Mouse (Mus musculus) lung, embryonic 16.5 days (tissue): ENCODE measurements around the gene Fkbpl. TPM values are rescaled to one million over a fixed set of nuclear protein-coding genes. Genes with fewer than 3 reads are reported as not detected.

Experiments
- ATAC-seq: fragments of 200-750 bp; cut with Nextera tagmentation; 2 replicates; pipeline ENCODE4 v1.8.0; 2017; ENCODE audit warnings: low read depth, mild to moderate bottlenecking, moderate library complexity
- H3K27ac ChIP-seq: fragments of 300-500 bp; sonication (generic); 2 replicates; pipeline ENCODE4 v1.5.1; 2014; ENCODE audit warnings: mild to moderate bottlenecking, control low read depth, low read length
- H3K27me3 ChIP-seq: fragments of 300-500 bp; sonication (generic); 2 replicates; pipeline ENCODE4 v1.6.1; 2014; ENCODE audit warnings: low read depth, low read length, mixed read lengths; ENCODE audit not compliant: control insufficient read depth, insufficient read depth
- H3K36me3 ChIP-seq: fragments of 300-500 bp; sonication (generic); 2 replicates; pipeline ENCODE4 v1.6.1; 2014; ENCODE audit warnings: low read length; ENCODE audit not compliant: control insufficient read depth, insufficient read depth
- H3K4me1 ChIP-seq: fragments of 300-500 bp; sonication (generic); replicated peaks from 2 replicates; pipeline ENCODE4 v1.6.1; 2014; ENCODE audit warnings: low read length, mixed read lengths; ENCODE audit not compliant: control insufficient read depth, insufficient read depth
- H3K4me2 ChIP-seq: fragments of 300-500 bp; sonication (generic); 2 replicates; pipeline ENCODE4 v1.6.1; 2014; ENCODE audit warnings: low read depth, low read length, control low read depth
- H3K4me3 ChIP-seq: fragments of 300-500 bp; sonication (generic); 2 replicates; pipeline ENCODE4 v1.5.1; 2014; ENCODE audit warnings: mild to moderate bottlenecking, low read length, control low read depth
- H3K9ac ChIP-seq: fragments of 300-500 bp; sonication (generic); 2 replicates; pipeline ENCODE4 v1.6.1; 2014; ENCODE audit warnings: low read length, control low read depth
- H3K9me3 ChIP-seq: fragments of 300-500 bp; sonication (generic); 2 replicates; pipeline ENCODE4 v1.6.1; 2016; ENCODE audit warnings: low read length; ENCODE audit not compliant: control insufficient read depth
- WGBS: fragments of 180-500 bp; shearing (Covaris S2); extraction: QIAGEN DNeasy Blood & Tissue Kit; methylation state at CpG from one replicate; pipeline ENCODE4 v1.1.7; 2014; 5-methylcytosine and 5-hydroxymethylcytosine counted together
- polyA plus RNA-seq: library from polyadenylated mRNA; unstranded; fragments of >200 nt; fragmentation: Nextera tagmentation; extraction: Ambion mirVana; gene quantifications from 2 replicates; pipeline ENCODE4 v1.2.1, GENCODE M21; 2015

Gene Fkbpl
- polyA plus RNA-seq, 1 experiment from 2014 or later, result 15.2 TPM

GRCm38 (mm10) chr17:34606186-34607039 lies 38.2 kb upstream of the Fkbpl start:
- no peak for ATAC-seq
- peak overlapping the region; percentile 74 for H3K4me2 ChIP-seq
- peak overlapping the region; percentile 88 for H3K4me3 ChIP-seq
- peaks cover 3% of the 10 kb centered on the region for H3K36me3 ChIP-seq
- 11% methylated on average over 32 of the region's 32 CpGs for WGBS
- H3K27me3 ChIP-seq, result no peaks in the 10 kb centered on the region
- peak overlapping the region; percentile 96 for H3K9ac ChIP-seq
- H3K9me3 ChIP-seq, result no peaks in the 10 kb centered on the region
- H3K27ac ChIP-seq, result peak overlapping the region; percentile 77
- H3K4me1 ChIP-seq, result peaks cover 29% of the 10 kb centered on the region

DNA sequence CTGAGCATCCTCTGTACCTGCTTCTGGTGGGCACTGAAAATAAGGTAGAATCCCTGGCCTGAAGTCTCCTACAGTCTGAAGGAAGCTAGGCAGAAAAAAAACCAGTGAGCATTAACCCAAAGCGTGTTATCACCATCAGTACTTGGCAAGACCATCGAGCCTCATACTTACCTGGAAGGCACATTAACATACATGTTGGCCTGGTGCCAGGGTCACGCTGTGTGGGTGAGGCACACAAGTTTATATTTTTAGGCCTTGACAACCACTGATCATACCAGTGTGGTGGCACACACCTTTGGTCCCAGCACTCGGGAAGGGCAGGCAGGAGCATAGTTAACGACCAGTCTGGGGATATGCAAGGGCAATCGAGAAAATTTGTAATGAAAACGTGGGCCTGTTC lies 36.6 kb upstream of the Fkbpl start:
- peaks cover 21% of the 10 kb centered on the region for H3K4me1 ChIP-seq

DNA sequence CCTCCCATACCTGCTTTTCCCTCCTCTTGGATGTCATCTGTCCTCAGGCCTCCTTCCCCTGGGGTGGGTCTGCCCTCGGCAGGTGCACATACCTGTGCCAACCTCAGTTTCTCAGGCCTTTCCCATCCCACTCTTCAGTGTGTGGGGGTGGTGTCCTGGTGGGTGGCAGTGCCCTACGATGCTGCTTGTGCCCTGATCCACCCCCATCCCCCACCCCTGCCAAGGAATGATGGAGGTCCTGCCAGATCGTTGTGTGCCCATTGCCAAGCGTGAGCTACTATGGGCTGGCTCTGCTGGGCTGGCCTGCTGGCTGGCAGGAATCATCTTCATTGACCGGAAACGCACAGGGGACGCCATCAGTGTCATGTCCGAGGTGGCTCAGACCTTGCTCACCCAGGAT lies 33.5 kb upstream of the Fkbpl start:
- peaks cover 17% of the 10 kb centered on the region for H3K36me3 ChIP-seq

More for the DNA sequence above, 36.6 kb upstream of the Fkbpl start:
- Histone ChIP-seq H3K36me3 (peaks cover 12% of the 10 kb centered on the region), H3K27me3 (no peaks in the 10 kb centered on the region), H3K4me3 (no peak overlapping the region), H3K9ac (0 out of 2 replicates have a peak overlapping the region, but pooled peaks have one; percentile 3), H3K4me2 (no peak overlapping the region), H3K9me3 (no peaks in the 10 kb centered on the region), H3K27ac (no peak overlapping the region)
- WGBS, result 73% methylated on average over 7 of the region's 7 CpGs
- no peak for ATAC-seq

DNA sequence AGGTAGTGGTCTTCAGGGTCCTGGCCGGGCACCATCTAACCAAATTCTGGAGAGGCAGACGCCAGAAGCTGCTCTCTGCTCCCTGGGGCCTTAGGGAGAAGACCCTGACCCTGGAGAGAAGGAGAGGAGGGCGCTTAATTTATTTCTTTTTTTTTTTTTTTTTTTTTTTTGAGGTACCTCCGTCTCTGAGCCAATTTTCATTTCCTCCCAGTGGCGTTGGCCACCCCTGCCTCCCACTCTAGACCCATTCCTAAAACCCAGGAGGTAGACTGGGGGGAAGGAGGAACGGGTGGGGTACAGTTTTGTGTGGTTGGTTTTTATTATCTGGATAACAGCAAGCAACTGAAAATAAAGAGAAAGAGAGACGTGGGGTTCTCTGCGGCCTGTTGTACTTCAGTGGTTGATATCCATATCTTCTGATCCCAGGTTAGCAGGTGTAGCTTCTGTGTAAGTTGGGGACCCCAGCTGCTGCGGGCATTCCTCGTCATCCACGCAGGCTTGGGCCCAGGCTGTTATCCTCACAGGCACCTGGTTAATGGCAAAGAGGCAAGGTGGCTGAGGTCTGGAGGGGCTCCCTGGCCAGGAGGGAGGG lies 31.4 kb upstream of the Fkbpl start:
- H3K27ac ChIP-seq, result no peak overlapping the region
- no peak overlapping the region for H3K9ac ChIP-seq
- H3K36me3 ChIP-seq, result peaks cover 19% of the 10 kb centered on the region
- ATAC-seq, result no peak
- H3K4me3 ChIP-seq, result no peak overlapping the region
- whole genome bisulfite sequencing, result 80% methylated on average over 11 of the region's 11 CpGs
- no peaks in the 10 kb centered on the region for H3K27me3 ChIP-seq
- H3K4me1 ChIP-seq, result peaks cover 3% of the 10 kb centered on the region; the same call in 1 of the 2 replicates
- no peaks in the 10 kb centered on the region for H3K9me3 ChIP-seq
- no peak overlapping the region for H3K4me2 ChIP-seq

More for the DNA sequence above, 33.5 kb upstream of the Fkbpl start:
- Histone ChIP-seq H3K9ac (no peak overlapping the region), H3K27ac (no peak overlapping the region), H3K4me2 (no peak overlapping the region), H3K27me3 (no peaks in the 10 kb centered on the region), H3K4me1 (peaks cover 13% of the 10 kb centered on the region), H3K4me3 (no peak overlapping the region), H3K9me3 (no peaks in the 10 kb centered on the region)
- no peak for ATAC-seq
- WGBS, result 89% methylated on average over 8 of the region's 8 CpGs

DNA sequence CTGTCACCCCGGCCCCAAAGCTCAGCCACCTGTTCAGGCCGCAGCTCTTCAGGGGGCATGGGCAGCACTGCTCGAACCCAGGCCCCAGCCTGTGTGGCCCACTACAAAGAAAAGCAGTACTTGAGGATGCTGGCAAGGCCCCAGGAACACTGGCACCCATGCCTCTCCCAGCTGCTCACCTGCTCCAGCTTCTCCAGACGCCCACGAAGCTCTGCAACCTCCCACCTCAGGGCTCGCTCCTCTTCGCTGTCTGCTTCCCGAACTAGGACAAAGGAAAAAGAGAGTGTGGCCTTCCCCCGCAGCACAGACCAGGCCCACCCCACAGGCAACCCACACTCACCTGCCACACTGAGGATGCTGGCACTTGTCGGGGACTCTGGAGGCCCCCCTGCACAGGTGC lies 30.7 kb upstream of the Fkbpl start:
- H3K4me3 ChIP-seq, result no peak overlapping the region
- no peaks in the 10 kb centered on the region for H3K9me3 ChIP-seq
- H3K4me2 ChIP-seq, result no peak overlapping the region
- H3K36me3 ChIP-seq, result peaks cover 19% of the 10 kb centered on the region
- ATAC-seq, result no peak
- H3K4me1 ChIP-seq, result no peaks in the 10 kb centered on the region; the same call in 1 of the 2 replicates
- WGBS, result 85% methylated on average over 10 of the region's 10 CpGs
- H3K27me3 ChIP-seq, result no peaks in the 10 kb centered on the region
- H3K9ac ChIP-seq, result no peak overlapping the region
- no peak overlapping the region for H3K27ac ChIP-seq

GRCm38 (mm10) chr17:34615871-34616270 lies 28.7 kb upstream of the Fkbpl start, which contains the start of gene Egfl8:
TSS of gene Egfl8 (minus strand) at chr17:34615971.
- 69% methylated on average over 6 of the region's 6 CpGs for WGBS
- no peak within 1 kb of the TSS for H3K4me2 ChIP-seq
- no peaks in the 10 kb centered on the region for H3K27me3 ChIP-seq
- H3K4me3 ChIP-seq, result no peak within 1 kb of the TSS
- 0 out of 2 replicates have a peak within 1 kb of the TSS, but pooled peaks have one; percentile 24 for H3K27ac ChIP-seq
- H3K4me1 ChIP-seq, result no peaks in the 10 kb centered on the region
- H3K9ac ChIP-seq, result no peak within 1 kb of the TSS
- no peaks in the 10 kb centered on the region for H3K9me3 ChIP-seq
- H3K36me3 ChIP-seq, result peaks cover 19% of the 10 kb centered on the region
- ATAC-seq, result no peak

DNA sequence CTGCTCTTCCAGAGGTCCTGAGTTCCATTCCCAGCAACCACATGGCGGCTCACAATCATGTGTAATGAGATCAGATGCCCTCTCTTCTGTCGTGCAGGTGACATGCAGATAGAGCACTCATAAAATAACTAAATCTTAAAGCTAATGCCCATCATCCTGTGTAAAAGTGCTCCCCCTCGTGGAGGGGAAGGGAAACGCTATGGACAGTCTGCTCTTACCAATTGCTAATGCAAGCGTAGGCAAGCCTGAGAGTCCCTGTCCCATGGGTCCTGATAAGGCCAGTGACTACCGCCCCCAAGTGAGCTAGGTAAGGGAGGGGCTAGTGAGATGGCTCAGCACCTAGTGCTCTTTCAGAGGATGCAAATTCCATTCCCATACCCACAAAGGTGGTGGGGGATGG lies 25.6 kb upstream of the Fkbpl start:
- Histone ChIP-seq H3K4me2 (no peak overlapping the region), H3K9me3 (no peaks in the 10 kb centered on the region), H3K27me3 (no peaks in the 10 kb centered on the region), H3K4me1 (no peaks in the 10 kb centered on the region), H3K27ac (no peak overlapping the region), H3K36me3 (peaks cover 8% of the 10 kb centered on the region; the same call in 1 of the 2 replicates), H3K9ac (no peak overlapping the region), H3K4me3 (no peak overlapping the region)
- ATAC-seq, result no peak
- WGBS, result 20% methylated on average over 6 of the region's 6 CpGs

- ATAC-seq, result no peak
- Histone ChIP-seq H3K4me1 (peaks cover under 1% of the 10 kb centered on the region; the same call in 1 of the 2 replicates), H3K27ac (no peak overlapping the region), H3K9ac (no peak overlapping the region), H3K36me3 (peaks cover 9% of the 10 kb centered on the region; the same call in 1 of the 2 replicates), H3K9me3 (no peaks in the 10 kb centered on the region), H3K4me3 (no peak overlapping the region), H3K4me2 (no peak overlapping the region), H3K27me3 (peaks cover 3% of the 10 kb centered on the region; the same call in 1 of the 2 replicates)
- 57% methylated on average over 8 of the region's 8 CpGs for WGBS
Measured at GRCm38 (mm10) chr17:34621006-34621405, 23.6 kb upstream of the Fkbpl start.

GRCm38 (mm10) chr17:34623161-34623560 lies 21.4 kb upstream of the Fkbpl start:
- H3K9me3 ChIP-seq, result no peaks in the 10 kb centered on the region
- no peak for ATAC-seq
- peaks cover 12% of the 10 kb centered on the region for H3K4me1 ChIP-seq
- no peak overlapping the region for H3K9ac ChIP-seq
- no peak overlapping the region for H3K27ac ChIP-seq
- peaks cover 3% of the 10 kb centered on the region; the same call in 1 of the 2 replicates for H3K27me3 ChIP-seq
- H3K36me3 ChIP-seq, result peaks cover 7% of the 10 kb centered on the region; the same call in 1 of the 2 replicates
- no peak overlapping the region for H3K4me2 ChIP-seq
- no peak overlapping the region for H3K4me3 ChIP-seq
- WGBS, result 78% methylated on average over 9 of the region's 9 CpGs
